Mouse (Mus musculus) ZHBTc4 (cell line): ENCODE data around the gene Sec14l5.
"Not testable (repeated sequence)": the region's sequence is repeated elsewhere in the genome, so short reads cannot be mapped to it uniquely, and the experiment has no call there.

Experiments used
- DNase-seq: peaks from one replicate; pipeline ENCODE4 v3.0.0-alpha.2; 2011; ENCODE audit warnings: low read depth, low spot score

The Sec14l5 gene

GRCm38 (mm10) chr16:5216686-5217085, 69.8 kb downstream of the Sec14l5 start:
- DNase-seq, result no peak

- DNase-seq, result no peak
Observed at GRCm38 (mm10) chr16:5217341-5218133, 70.6 kb downstream of the Sec14l5 start.

- DNase-seq, result no peak
Observed at GRCm38 (mm10) chr16:5221403-5221802, 74.5 kb downstream of the Sec14l5 start.

- DNase-seq, result peak; percentile 36
Observed at GRCm38 (mm10) chr16:5222140-5222539, 75.2 kb downstream of the Sec14l5 start, which contains the start of gene AU021092. AU021092 (minus strand) TSS chr16:5222299.

GRCm38 (mm10) chr16:5226534-5226933, 79.6 kb downstream of the Sec14l5 start:
- not testable (repeated sequence) for DNase-seq

GRCm38 (mm10) chr16:5227501-5227900, 80.6 kb downstream of the Sec14l5 start:
- not testable (repeated sequence) for DNase-seq

- not testable (repeated sequence) for DNase-seq
Observed at GRCm38 (mm10) chr16:5228103-5228502, 81.2 kb downstream of the Sec14l5 start.

GRCm38 (mm10) chr16:5232982-5233381, 86.1 kb downstream of the Sec14l5 start:
- DNase-seq, result no peak

- DNase-seq, result peak; percentile 98
Observed at GRCm38 (mm10) chr16:5233418-5234313, 86.8 kb downstream of the Sec14l5 start, which contains the start of gene Alg1. Alg1 (plus strand) TSS chr16:5233621.
